Mouse (Mus musculus): ENCODE measurements around the gene Cep41.

GRCm38 (mm10) chr6:30636186-30636842, 57.2 kb downstream of the Cep41 start:
- TF ChIP-seq POLR2A (IDR thresholded peaks at IDR 0.05; ENCODE audit: borderline replicate concordance, extremely low read depth, low read depth, low read length), result no peak
- no peak for TF ChIP-seq CTCF (IDR thresholded peaks at IDR 0.05; ENCODE audit: insufficient read depth, low read length)

Measured in lung, adult 2 months (tissue).